Mouse (Mus musculus): ENCODE measurements around the gene Tnnt3.

GRCm38 (mm10) chr7:142548706-142549105 lies 50.1 kb downstream of the Tnnt3 start:
- no peak for TF ChIP-seq CTCF (IDR thresholded peaks at IDR 0.05; ENCODE audit: low read depth, low read length)
- TF ChIP-seq POLR2A (IDR thresholded peaks at IDR 0.05; ENCODE audit: borderline replicate concordance, low read depth, low read length), result no peak

Measured in bone marrow macrophage, adult 2 months (primary cell).